Mouse (Mus musculus) lung, postnatal 36 days (tissue): ENCODE measurements at regions not wholly inside any gene's neighbourhood (a gene's known extent, or its start where the extent isn't known, plus 50 kb on each side); places are given as distances from the start of the nearest gene placed in this dataset.

Experiments
- DNase-seq: peaks from one replicate; pipeline ENCODE4 v3.0.0; 2022; ENCODE audit warnings: mixed read lengths

- DNase-seq = no peak
Measured at GRCm38 (mm10) chr3:137728689-137729088, 57.4 kb downstream of the Gm21962 start.

- no peak for DNase-seq
Measured at GRCm38 (mm10) chr3:137729421-137729820, 58.1 kb downstream of the Gm21962 start.

- DNase-seq = no peak
Measured at GRCm38 (mm10) chr3:137737222-137737800, 66.0 kb downstream of the Gm21962 start.

- no peak for DNase-seq
Measured at GRCm38 (mm10) chr3:137741528-137741927, 70.2 kb downstream of the Gm21962 start.

GRCm38 (mm10) chr3:137742119-137742518, 70.8 kb downstream of the Gm21962 start:
- no peak for DNase-seq

GRCm38 (mm10) chr3:137751732-137752260, 80.5 kb downstream of the Gm21962 start:
- DNase-seq = peak; percentile 2

- DNase-seq = peak; percentile 78
Measured at GRCm38 (mm10) chr3:137752447-137753256, 81.3 kb downstream of the Gm21962 start.

- DNase-seq = no peak
Measured at GRCm38 (mm10) chr3:137753257-137753654, 81.9 kb downstream of the Gm21962 start.

- no peak for DNase-seq
Measured at GRCm38 (mm10) chr3:137755391-137755790, 84.1 kb downstream of the Gm21962 start.

- DNase-seq = no peak
Measured at GRCm38 (mm10) chr3:137762213-137762884, 91.0 kb downstream of the Gm21962 start.

GRCm38 (mm10) chr3:137763406-137763805, 92.1 kb downstream of the Gm21962 start:
- no peak for DNase-seq

GRCm38 (mm10) chr3:137768627-137769026, 95.7 kb upstream of the H2afz start:
- no peak for DNase-seq

- peak; percentile 10 for DNase-seq
Measured at GRCm38 (mm10) chr3:137775076-137775849, 89.0 kb upstream of the H2afz start.

GRCm38 (mm10) chr3:137778113-137778512, 86.2 kb upstream of the H2afz start:
- DNase-seq = peak; percentile 69

- no peak for DNase-seq
Measured at GRCm38 (mm10) chr3:137780029-137780428, 84.3 kb upstream of the H2afz start.

GRCm38 (mm10) chr3:137782836-137783235, 81.5 kb upstream of the H2afz start:
- DNase-seq = peak; percentile 4

- no peak for DNase-seq
Measured at GRCm38 (mm10) chr3:137783937-137784911, 80.1 kb upstream of the H2afz start.

GRCm38 (mm10) chr3:137785224-137785623, 79.1 kb upstream of the H2afz start:
- no peak for DNase-seq

GRCm38 (mm10) chr3:137785871-137786270, 78.4 kb upstream of the H2afz start:
- no peak for DNase-seq

- DNase-seq = no peak
Measured at GRCm38 (mm10) chr3:137789671-137790070, 74.6 kb upstream of the H2afz start.

GRCm38 (mm10) chr3:137790340-137790739, 73.9 kb upstream of the H2afz start:
- DNase-seq = no peak
